Mouse (Mus musculus) layer of hippocampus, adult 2 months (tissue): ENCODE measurements around the gene Mis18bp1. TPM values are rescaled to one million over a fixed set of nuclear protein-coding genes. Genes with fewer than 3 reads are reported as not detected.
A peak's percentile ranks its signal among the peaks of the same experiment; 100 is the strongest.

ENCODE experiments used
- DNase-seq, 2 experiments: peaks; one replicate each; pipeline ENCODE4 v3.0.0; 2022; ENCODE audit warnings: low spot score in 2 of 2
- H3K27ac ChIP-seq: fragments of 200-600 bp; 2 replicates; pipeline ENCODE4 v1.8.1; 2022
- H3K4me3 ChIP-seq: fragments of 200-600 bp; 2 replicates; pipeline ENCODE4 v1.8.1; 2022; ENCODE audit warnings: mild to moderate bottlenecking
- CTCF ChIP-seq: fragments of 200-600 bp; conservative IDR thresholded peaks from 2 replicates; pipeline ENCODE4 v1.8.1; 2022; ENCODE audit warnings: antibody characterized with exemption, mild to moderate bottlenecking, moderate library complexity
- total RNA-seq, 2 experiments: library from RNA; stranded (reverse); gene quantifications; 2 replicates each; pipeline ENCODE4 v1.2.3; 2021

Gene Mis18bp1
- total RNA-seq, 2 experiments from 2014 or later, result 0.23 to 0.49 TPM

DNA sequence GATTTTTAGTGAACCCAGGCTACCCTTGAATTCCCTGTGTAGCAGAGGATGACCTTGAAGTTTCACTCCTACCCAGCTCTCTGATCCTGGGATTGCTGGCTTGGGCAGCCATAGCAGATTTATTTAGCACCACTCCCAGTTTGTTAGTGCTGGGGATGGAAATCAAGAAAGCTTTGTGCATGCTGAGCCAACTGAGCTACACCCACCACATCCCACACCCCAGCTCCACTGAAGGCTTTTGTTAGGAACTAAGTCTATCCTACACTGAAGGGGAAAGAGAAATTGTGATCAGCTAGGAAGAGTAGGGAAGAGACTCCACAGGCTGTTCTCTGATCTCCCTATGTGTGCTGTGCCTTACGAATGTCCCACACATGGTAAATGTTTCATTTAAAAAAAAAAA lies 59.6 kb downstream of the Mis18bp1 start:
- Histone ChIP-seq H3K4me3 (no peak overlapping the region), H3K27ac (no peak overlapping the region)
- DNase-seq, result peak in 1 of 2 experiments; percentile 17
- TF ChIP-seq CTCF, result no peak

DNA sequence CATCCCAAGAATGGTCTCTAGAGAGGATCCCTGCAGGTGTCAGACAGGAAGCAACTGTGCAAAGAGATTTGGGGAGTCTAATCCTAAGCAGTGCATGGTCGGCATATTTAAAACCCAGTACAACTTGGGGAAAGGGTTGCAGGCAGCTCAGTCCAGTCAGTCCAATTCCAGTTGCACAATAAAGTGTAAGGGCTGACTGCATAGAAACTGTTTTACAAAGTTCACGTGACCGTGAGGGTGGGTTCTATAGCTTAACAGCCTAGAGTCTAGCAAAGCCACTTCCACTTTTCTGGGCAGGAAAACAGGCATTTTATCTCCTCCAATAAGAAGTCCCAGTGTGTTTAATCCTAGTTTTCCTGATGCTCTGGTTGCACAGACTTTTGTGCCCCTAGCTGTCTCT lies 60.9 kb downstream of the Mis18bp1 start:
- H3K4me3 ChIP-seq, result no peak overlapping the region
- DNase-seq, result no peak
- H3K27ac ChIP-seq, result no peak overlapping the region
- TF ChIP-seq CTCF, result no peak

DNA sequence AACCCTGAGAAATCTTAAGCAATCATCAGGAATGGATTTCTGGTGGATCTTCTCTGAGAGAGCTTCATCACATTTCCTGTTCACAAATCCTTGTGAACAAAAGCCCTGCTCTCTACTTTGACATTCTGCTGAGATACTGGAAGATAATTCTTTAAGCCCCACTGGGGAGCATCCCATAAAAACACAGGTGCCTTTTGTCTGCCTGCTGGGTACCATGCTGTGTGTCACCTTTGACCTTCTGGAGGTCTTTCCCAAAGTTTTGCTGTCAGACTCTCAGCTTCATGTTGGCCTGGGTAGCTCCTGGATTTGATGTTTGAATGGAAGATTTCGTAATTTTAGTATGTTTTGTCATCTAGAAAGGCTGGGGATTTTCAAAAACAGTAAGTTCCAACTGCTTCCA lies 63.7 kb downstream of the Mis18bp1 start:
- DNase-seq, result no peak
- TF ChIP-seq CTCF, result no peak
- Histone ChIP-seq H3K4me3 (no peak overlapping the region), H3K27ac (no peak overlapping the region)

Other genes with a start within 250 kb of the Mis18bp1 start
- 10 to 100 TPM; 23.7 to 25.5 TPM for gene Klhl28, start 207.1 kb downstream of the Mis18bp1 start, total RNA-seq
- 10 to 100 TPM; 49.7 to 50.8 TPM for gene Togaram1, start 206.8 kb downstream of the Mis18bp1 start, total RNA-seq
- gene Prpf39, start 136.3 kb downstream of the Mis18bp1 start, total RNA-seq, result 10 to 100 TPM; 43.4 to 48.7 TPM
- gene Fkbp3, start 98.6 kb downstream of the Mis18bp1 start, total RNA-seq, result 100 to 1,000 TPM; 150 to 156 TPM
- gene Fancm, start 97.0 kb downstream of the Mis18bp1 start, total RNA-seq, result 10 to 100 TPM; 13.5 to 14.1 TPM
- under 1 TPM in 1 of 2 experiments, not detected in 1; 0.22 TPM for gene Wdr20rt, start 52.9 kb upstream of the Mis18bp1 start, total RNA-seq